Mouse (Mus musculus) adrenal gland, adult 8-10 months (tissue): ENCODE data around the gene Tdrkh. TPM values are rescaled to one million over a fixed set of nuclear protein-coding genes. Genes with fewer than 3 reads are reported as not detected.

Source experiments
- DNase-seq: peaks from one replicate; pipeline ENCODE4 v3.0.0; 2022
- total RNA-seq, 4 experiments: library from RNA; stranded (reverse); gene quantifications; 2 replicates each; pipeline ENCODE4 v1.2.4; 2022

Tdrkh gene
- total RNA-seq, 4 experiments from 2014 or later = 10.0 to 22.5 (median 15.9) TPM

GRCm38 (mm10) chr3:94389420-94389819, 23.7 kb upstream of the Tdrkh start:
- DNase-seq = no peak

- no peak for DNase-seq
Measured at GRCm38 (mm10) chr3:94391001-94391400, 22.1 kb upstream of the Tdrkh start.

GRCm38 (mm10) chr3:94392128-94392527, 20.9 kb upstream of the Tdrkh start:
- DNase-seq = no peak

- no peak for DNase-seq
Measured at GRCm38 (mm10) chr3:94393049-94393448, 20.0 kb upstream of the Tdrkh start.

- no peak for DNase-seq
Measured at GRCm38 (mm10) chr3:94396336-94396735, 16.7 kb upstream of the Tdrkh start.

- DNase-seq = no peak
Measured at GRCm38 (mm10) chr3:94396851-94397250, 16.2 kb upstream of the Tdrkh start.

- DNase-seq = no peak
Measured at GRCm38 (mm10) chr3:94398217-94398616, 14.9 kb upstream of the Tdrkh start, which contains the start of gene Lingo4. Gene Lingo4 (plus strand): TSS chr3:94398517.

- DNase-seq = no peak
Measured at GRCm38 (mm10) chr3:94398943-94399481, 14.1 kb upstream of the Tdrkh start.

- no peak for DNase-seq
Measured at GRCm38 (mm10) chr3:94399663-94400310, 13.3 kb upstream of the Tdrkh start.

- DNase-seq = no peak
Measured at GRCm38 (mm10) chr3:94402451-94402850, 10.6 kb upstream of the Tdrkh start.

- DNase-seq = no peak
Measured at GRCm38 (mm10) chr3:94404366-94405054, 8.6 kb upstream of the Tdrkh start.

GRCm38 (mm10) chr3:94405561-94405960, 7.5 kb upstream of the Tdrkh start:
- no peak for DNase-seq

GRCm38 (mm10) chr3:94412530-94412929, 543 bp upstream of the Tdrkh start:
- no peak for DNase-seq

- no peak for DNase-seq
Measured at GRCm38 (mm10) chr3:94430980-94431379, 17.9 kb downstream of the Tdrkh start.

GRCm38 (mm10) chr3:94434305-94434704, 21.2 kb downstream of the Tdrkh start:
- no peak for DNase-seq

GRCm38 (mm10) chr3:94436420-94436819, 23.3 kb downstream of the Tdrkh start:
- DNase-seq = no peak

- no peak for DNase-seq
Measured at GRCm38 (mm10) chr3:94441182-94441581, 28.1 kb downstream of the Tdrkh start.

- peak; percentile 88 for DNase-seq
Measured at GRCm38 (mm10) chr3:94442951-94443596, 30.0 kb downstream of the Tdrkh start, which contains the start of gene Mrpl9. Gene Mrpl9 (plus strand): TSS chr3:94443318.

- no peak for DNase-seq
Measured at GRCm38 (mm10) chr3:94443597-94443964, 30.5 kb downstream of the Tdrkh start, which contains the start of gene Oaz3. Gene Oaz3 (minus strand): TSS chr3:94443915.

GRCm38 (mm10) chr3:94449377-94449776, 36.3 kb downstream of the Tdrkh start:
- no peak for DNase-seq

- DNase-seq = peak; percentile 78
Measured at GRCm38 (mm10) chr3:94456529-94457000, 43.5 kb downstream of the Tdrkh start.

GRCm38 (mm10) chr3:94457055-94457454, 44.0 kb downstream of the Tdrkh start:
- no peak for DNase-seq

- DNase-seq = no peak
Measured at GRCm38 (mm10) chr3:94459834-94460233, 46.8 kb downstream of the Tdrkh start.
